Mouse (Mus musculus) kidney, embryonic 16.5 days (tissue): Measurements from ENCODE around the gene Sbf1. TPM values are rescaled to one million over a fixed set of nuclear protein-coding genes. Genes with fewer than 3 reads are reported as not detected.

Source experiments
- ATAC-seq: fragments of 200-750 bp; cut with Nextera tagmentation; 2 replicates; pipeline ENCODE4 v1.8.0; 2017; ENCODE audit warnings: moderate TSS enrichment; ENCODE audit not compliant: low FRiP score, low TSS enrichment
- H3K27ac ChIP-seq: fragments of 300-500 bp; sonication (generic); 2 replicates; pipeline ENCODE4 v1.5.1; 2014; ENCODE audit warnings: low read length
- H3K27me3 ChIP-seq: fragments of 300-500 bp; sonication (generic); 2 replicates; pipeline ENCODE4 v1.6.1; 2014; ENCODE audit warnings: low read length, control low read depth, mixed read lengths; ENCODE audit not compliant: insufficient read depth
- H3K36me3 ChIP-seq: fragments of 300-500 bp; sonication (generic); 2 replicates; pipeline ENCODE4 v1.6.1; 2014; ENCODE audit warnings: low read length, control low read depth, mixed read lengths; ENCODE audit not compliant: insufficient read depth
- H3K4me1 ChIP-seq: fragments of 300-500 bp; sonication (generic); 2 replicates; pipeline ENCODE4 v1.6.1; 2014; ENCODE audit warnings: low read length, control low read depth, mixed read lengths; ENCODE audit not compliant: insufficient read depth
- H3K4me2 ChIP-seq: fragments of 300-500 bp; sonication (generic); replicated peaks from 2 replicates; pipeline ENCODE4 v1.6.1; 2014; ENCODE audit warnings: low read depth, low read length
- H3K4me3 ChIP-seq: fragments of 300-500 bp; sonication (generic); 2 replicates; pipeline ENCODE4 v1.5.1; 2014; ENCODE audit warnings: mild to moderate bottlenecking, low read length
- H3K9ac ChIP-seq: fragments of 300-500 bp; sonication (generic); replicated peaks from 2 replicates; pipeline ENCODE4 v1.6.1; 2014; ENCODE audit warnings: low read length
- H3K9me3 ChIP-seq: fragments of 300-500 bp; sonication (generic); 2 replicates; pipeline ENCODE4 v1.6.1; 2016; ENCODE audit warnings: low read length, control low read depth
- WGBS: fragments of 180-500 bp; shearing (Covaris S2); extraction: QIAGEN DNeasy Blood & Tissue Kit; methylation state at CpG from one replicate; pipeline ENCODE4 v1.1.7; 2014; 5-methylcytosine and 5-hydroxymethylcytosine counted together
- polyA plus RNA-seq: library from polyadenylated mRNA; unstranded; fragments of >200 nt; fragmentation: Nextera tagmentation; extraction: Ambion mirVana; gene quantifications from 2 replicates; pipeline ENCODE4 v1.2.1, GENCODE M21; 2015

Sbf1 gene
- polyA plus RNA-seq, 1 experiment from 2014 or later = 49.3 TPM

DNA sequence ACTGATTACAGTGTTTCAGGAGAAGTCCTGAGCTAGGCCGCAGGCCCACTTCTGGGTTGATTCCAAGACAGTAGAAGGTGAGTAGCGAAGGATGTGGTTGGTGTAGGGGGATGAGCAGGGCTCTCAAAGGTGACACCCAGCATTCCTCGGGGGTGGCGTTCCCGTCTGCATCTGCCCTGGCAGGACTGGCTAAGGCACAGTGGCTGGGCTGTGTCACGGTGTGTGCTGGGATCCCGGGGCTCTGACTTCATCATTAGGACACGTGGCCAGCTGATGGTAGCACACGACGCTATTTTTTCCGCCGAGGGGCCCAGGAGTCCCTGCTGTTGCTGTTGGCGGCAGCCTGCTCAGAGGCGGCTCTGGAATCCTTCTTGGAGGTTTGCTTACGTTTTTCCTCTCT lies 36.2 kb upstream of the Sbf1 start:
- ATAC-seq = no peak
- H3K27me3 ChIP-seq = no peaks in the 10 kb centered on the region
- no peak overlapping the region for H3K4me3 ChIP-seq
- no peak overlapping the region for H3K27ac ChIP-seq
- WGBS = 93% methylated on average over 15 of the region's 15 CpGs
- H3K9me3 ChIP-seq = no peaks in the 10 kb centered on the region
- peaks cover 29% of the 10 kb centered on the region for H3K36me3 ChIP-seq
- H3K4me2 ChIP-seq = no peak overlapping the region
- no peak overlapping the region for H3K9ac ChIP-seq
- peaks cover 11% of the 10 kb centered on the region for H3K4me1 ChIP-seq

DNA sequence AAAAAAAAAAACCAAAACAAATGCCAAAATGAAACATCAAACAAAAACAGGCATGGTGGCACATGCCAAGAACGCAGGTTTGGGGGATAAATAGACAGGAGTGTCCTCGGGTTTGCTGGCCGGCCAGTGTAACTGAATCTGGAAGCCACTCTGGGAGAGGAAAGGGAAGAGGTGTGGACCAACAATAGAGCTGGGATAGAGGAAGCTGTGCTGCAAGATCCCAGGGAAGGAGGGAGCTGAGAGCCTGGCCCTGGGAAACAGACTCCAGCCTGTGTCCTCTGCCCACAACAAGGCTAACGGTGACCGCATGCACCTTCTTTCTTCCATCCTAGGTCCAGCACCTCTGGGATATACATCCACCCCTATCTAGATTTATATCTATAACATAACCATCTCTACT lies 35.3 kb upstream of the Sbf1 start:
- H3K36me3 ChIP-seq = peaks cover 29% of the 10 kb centered on the region
- no peak overlapping the region for H3K4me2 ChIP-seq
- no peak for ATAC-seq
- peaks cover 11% of the 10 kb centered on the region for H3K4me1 ChIP-seq
- no peaks in the 10 kb centered on the region for H3K9me3 ChIP-seq
- H3K9ac ChIP-seq = no peak overlapping the region
- H3K4me3 ChIP-seq = no peak overlapping the region
- no peak overlapping the region for H3K27ac ChIP-seq
- H3K27me3 ChIP-seq = no peaks in the 10 kb centered on the region
- WGBS = 80% methylated on average over 5 of the region's 5 CpGs

DNA sequence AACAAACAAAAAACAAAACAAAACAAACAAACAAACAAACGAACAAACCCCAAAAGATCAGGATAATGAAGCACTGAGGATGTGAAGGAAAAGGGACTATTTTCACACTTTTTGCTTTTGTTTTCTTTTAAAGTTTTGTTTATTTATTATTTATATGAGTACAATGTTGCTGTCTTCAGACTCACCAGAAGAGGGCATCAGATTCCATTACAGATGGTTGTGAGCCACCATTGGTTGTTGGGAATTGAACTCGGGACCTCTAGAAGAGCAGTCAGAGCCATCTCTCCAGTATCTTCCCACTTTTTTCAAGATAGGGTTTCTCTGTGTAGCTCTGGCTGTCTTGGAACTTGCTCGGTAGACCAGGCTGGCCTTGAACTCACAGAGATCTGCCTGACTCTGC lies 28.2 kb upstream of the Sbf1 start:
- Histone ChIP-seq H3K9me3 (no peaks in the 10 kb centered on the region), H3K4me2 (no peak overlapping the region), H3K27me3 (no peaks in the 10 kb centered on the region), H3K4me3 (no peak overlapping the region), H3K36me3 (no peaks in the 10 kb centered on the region), H3K9ac (no peak overlapping the region), H3K4me1 (no peaks in the 10 kb centered on the region), H3K27ac (no peak overlapping the region)
- ATAC-seq = no peak
- WGBS = 86% methylated on average over 3 of the region's 3 CpGs

DNA sequence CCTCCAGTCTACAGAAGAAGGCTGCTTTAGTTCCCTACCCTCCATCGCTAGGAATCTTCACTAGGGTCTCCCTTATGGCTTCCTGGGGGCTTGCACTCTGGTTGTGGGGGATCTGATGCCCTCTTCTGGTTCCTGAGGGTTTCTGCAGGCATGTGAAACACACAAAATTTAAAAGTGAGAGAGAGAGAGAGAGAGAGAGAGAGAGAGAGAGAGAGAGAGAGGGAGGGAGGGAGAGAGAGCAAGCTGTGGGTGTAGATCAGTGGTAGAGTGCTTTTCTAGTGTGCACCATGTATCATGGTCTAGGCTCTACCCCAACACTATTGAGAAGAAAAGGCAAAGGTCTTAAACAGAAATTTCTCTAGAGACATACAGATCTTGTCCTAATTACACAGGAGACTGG lies 26.6 kb upstream of the Sbf1 start:
- Histone ChIP-seq H3K4me3 (no peak overlapping the region), H3K9ac (no peak overlapping the region), H3K27ac (no peak overlapping the region), H3K9me3 (no peaks in the 10 kb centered on the region), H3K36me3 (no peaks in the 10 kb centered on the region), H3K4me1 (no peaks in the 10 kb centered on the region), H3K4me2 (no peak overlapping the region), H3K27me3 (no peaks in the 10 kb centered on the region)
- no peak for ATAC-seq
- WGBS = 22% methylated on average over 1 of the region's 1 CpGs

DNA sequence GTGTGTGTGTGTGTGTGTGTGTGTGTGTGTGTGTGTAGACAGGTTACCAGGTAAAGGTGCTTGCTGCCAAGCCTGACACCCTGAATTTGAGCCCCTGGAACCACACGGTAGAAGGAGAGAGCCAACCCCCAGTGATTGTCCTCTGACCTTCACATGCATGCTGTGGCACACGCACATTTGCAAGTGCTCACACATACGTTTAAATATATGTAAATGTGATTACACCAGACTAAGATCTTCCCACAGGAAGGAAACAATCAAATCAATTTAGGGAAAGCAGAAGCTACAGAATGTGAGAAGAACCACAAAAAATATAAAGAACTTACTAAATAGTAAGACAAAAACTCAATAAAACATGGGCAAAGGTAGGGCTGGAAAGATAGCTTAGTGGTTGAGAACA lies 25.0 kb upstream of the Sbf1 start:
- no peaks in the 10 kb centered on the region for H3K27me3 ChIP-seq
- WGBS = 85% methylated on average over 3 of the region's 3 CpGs
- no peak overlapping the region for H3K4me2 ChIP-seq
- H3K27ac ChIP-seq = no peak overlapping the region
- H3K9me3 ChIP-seq = no peaks in the 10 kb centered on the region
- H3K9ac ChIP-seq = no peak overlapping the region
- ATAC-seq = no peak
- H3K4me3 ChIP-seq = no peak overlapping the region
- H3K4me1 ChIP-seq = no peaks in the 10 kb centered on the region
- H3K36me3 ChIP-seq = no peaks in the 10 kb centered on the region

DNA sequence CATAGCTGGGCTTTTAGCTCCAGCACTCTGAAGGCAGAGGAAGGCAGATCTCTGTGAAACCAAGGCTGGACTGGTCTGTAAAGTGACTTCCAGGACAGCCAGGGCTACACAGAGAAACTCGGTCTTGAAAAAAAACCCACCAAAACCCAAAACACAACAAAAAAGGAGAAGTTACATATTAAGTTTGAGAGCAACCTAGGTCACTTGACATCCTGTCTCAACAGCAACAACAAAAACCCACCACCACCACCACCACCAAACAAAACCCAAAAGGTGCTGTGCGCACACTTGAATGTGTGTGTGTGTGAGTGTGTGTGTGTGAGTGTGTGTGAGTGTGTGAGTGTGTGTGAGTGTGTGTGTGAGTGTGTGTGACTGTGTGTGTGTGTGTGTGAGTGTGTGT lies 24.6 kb upstream of the Sbf1 start:
- Histone ChIP-seq H3K4me1 (no peaks in the 10 kb centered on the region), H3K9me3 (no peaks in the 10 kb centered on the region), H3K4me3 (no peak overlapping the region), H3K27ac (no peak overlapping the region), H3K4me2 (no peak overlapping the region), H3K36me3 (no peaks in the 10 kb centered on the region), H3K27me3 (no peaks in the 10 kb centered on the region), H3K9ac (no peak overlapping the region)
- WGBS = 83% methylated on average over 2 of the region's 2 CpGs
- no peak for ATAC-seq

DNA sequence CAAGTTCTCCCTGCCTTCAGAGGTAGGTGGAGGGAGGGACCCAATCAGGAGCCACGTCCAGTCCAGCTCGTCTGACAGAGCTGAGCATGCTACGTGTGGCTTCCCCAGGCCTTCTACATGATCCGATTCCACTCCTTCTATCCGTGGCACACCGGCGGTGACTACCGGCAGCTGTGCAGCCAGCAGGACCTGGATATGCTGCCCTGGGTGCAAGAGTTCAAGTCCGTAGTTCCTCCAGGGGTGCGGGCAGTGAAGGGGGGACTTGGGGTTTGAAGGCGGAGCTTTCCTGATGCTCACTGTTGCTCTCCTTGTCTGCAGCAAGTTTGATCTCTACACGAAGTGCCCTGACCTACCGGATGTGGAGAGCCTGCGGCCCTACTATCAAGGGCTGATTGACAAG lies 21.3 kb upstream of the Sbf1 start:
- 81% methylated on average over 14 of the region's 14 CpGs for WGBS
- Histone ChIP-seq H3K36me3 (no peaks in the 10 kb centered on the region), H3K27me3 (no peaks in the 10 kb centered on the region), H3K9ac (no peak overlapping the region), H3K9me3 (no peaks in the 10 kb centered on the region), H3K4me3 (no peak overlapping the region), H3K4me1 (no peaks in the 10 kb centered on the region), H3K4me2 (no peak overlapping the region), H3K27ac (no peak overlapping the region)
- no peak for ATAC-seq

DNA sequence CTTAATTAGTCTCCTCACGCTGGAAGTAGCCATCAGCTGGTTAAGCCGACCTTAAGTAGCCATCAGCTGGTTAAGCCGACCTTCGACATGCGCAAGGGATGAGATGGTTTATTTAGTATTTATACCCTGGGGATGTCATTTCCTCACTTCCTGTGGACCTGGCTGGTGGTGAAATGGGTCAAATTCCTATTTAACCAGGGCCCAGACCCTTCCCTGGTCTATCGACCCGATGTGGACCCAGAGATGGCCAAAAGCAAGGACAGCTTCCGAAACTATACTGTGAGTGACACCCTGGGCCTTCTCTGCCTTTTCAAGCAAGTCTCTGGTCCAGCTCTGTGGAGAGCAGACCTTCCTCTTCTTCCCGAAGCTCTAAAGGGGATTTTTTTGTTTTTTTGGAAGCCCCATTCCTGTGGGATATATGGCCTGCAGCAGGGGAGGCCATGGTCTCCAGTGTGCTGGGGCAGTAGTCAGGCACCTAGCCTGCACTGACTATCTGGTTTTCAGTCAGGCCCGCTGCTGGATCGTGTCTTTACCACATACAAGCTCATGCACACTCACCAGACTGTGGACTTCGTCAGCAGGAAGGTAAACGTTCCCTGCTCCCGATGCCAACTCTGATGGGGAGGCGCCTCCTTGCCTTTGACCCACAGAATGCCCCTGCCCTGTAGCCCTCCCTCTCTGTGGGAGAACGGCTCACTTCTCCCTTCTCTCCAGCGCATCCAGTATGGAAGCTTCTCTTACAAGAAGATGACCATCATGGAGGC lies 19.8 kb upstream of the Sbf1 start:
- ATAC-seq = no peak
- 80% methylated on average over 17 of the region's 17 CpGs for WGBS
- H3K36me3 ChIP-seq = no peaks in the 10 kb centered on the region

DNA sequence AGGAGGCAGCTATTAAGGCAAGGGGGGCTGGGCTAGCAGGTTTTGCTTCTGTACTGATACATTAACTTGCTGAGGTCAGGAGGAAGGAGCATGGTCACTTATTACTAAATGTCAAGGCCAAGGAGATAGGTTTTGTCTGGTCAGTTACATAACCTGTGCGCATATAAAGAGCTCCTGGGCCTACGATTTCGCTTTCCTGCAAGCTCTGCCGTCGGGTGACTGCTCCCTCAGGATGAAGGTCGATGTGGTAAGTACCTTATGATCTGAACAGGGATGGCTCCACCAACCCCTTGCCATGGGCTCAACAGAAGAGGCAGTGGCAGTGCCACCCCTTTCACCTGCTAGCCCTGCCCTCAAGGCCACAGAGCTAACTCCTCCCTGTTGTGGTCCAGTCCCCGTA lies 19.2 kb upstream of the Sbf1 start, which contains the start of gene Miox:
Miox (plus strand) TSS at position 128 of the 400 bp plus-strand sequence.
- no peak within 1 kb of the TSS for H3K4me2 ChIP-seq
- no peak within 1 kb of the TSS for H3K9ac ChIP-seq
- no peak within 1 kb of the TSS for H3K27ac ChIP-seq
- no peaks in the 10 kb centered on the region for H3K4me1 ChIP-seq
- H3K36me3 ChIP-seq = no peaks in the 10 kb centered on the region
- no peaks in the 10 kb centered on the region for H3K27me3 ChIP-seq
- 83% methylated on average over 7 of the region's 7 CpGs for WGBS
- no peaks in the 10 kb centered on the region for H3K9me3 ChIP-seq
- H3K4me3 ChIP-seq = no peak within 1 kb of the TSS
- ATAC-seq = no peak

More for the DNA sequence above, 19.8 kb upstream of the Sbf1 start:
- no peak overlapping the region for H3K4me2 ChIP-seq
- H3K27ac ChIP-seq = no peak overlapping the region
- no peaks in the 10 kb centered on the region for H3K4me1 ChIP-seq
- H3K4me3 ChIP-seq = no peak overlapping the region
- H3K9me3 ChIP-seq = no peaks in the 10 kb centered on the region
- H3K27me3 ChIP-seq = no peaks in the 10 kb centered on the region
- no peak overlapping the region for H3K9ac ChIP-seq

DNA sequence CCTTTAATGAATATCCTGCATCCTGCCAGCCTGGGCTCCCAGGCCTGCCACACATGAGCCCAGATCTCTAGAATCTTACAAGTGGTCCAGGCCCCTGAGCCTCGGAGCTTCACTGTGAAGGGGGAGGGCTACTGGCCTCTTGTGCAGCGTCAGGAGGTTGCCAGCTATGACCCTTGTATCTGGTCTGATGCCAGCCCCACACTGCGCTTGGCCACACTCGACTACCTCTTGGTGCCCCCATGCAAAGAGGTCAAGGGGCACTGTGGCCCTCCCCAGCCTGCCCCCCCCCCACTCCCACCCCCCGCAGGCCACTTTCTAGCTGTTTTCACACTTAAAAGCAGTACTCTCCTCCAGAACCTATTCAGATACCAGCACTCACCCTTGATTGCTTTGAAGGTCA lies 11.3 kb upstream of the Sbf1 start:
- H3K27me3 ChIP-seq = peaks cover 9% of the 10 kb centered on the region
- peaks cover 5% of the 10 kb centered on the region; the same call in 1 of the 2 replicates for H3K4me1 ChIP-seq
- H3K36me3 ChIP-seq = no peaks in the 10 kb centered on the region
- no peak overlapping the region for H3K4me3 ChIP-seq
- H3K9ac ChIP-seq = no peak overlapping the region
- WGBS = 66% methylated on average over 5 of the region's 5 CpGs
- ATAC-seq = no peak
- no peaks in the 10 kb centered on the region for H3K9me3 ChIP-seq
- no peak overlapping the region for H3K4me2 ChIP-seq
- H3K27ac ChIP-seq = no peak overlapping the region
